Mouse (Mus musculus) stomach, postnatal 0 days (tissue): ENCODE results near the gene Mier2. TPM values are rescaled to one million over a fixed set of nuclear protein-coding genes. Genes with fewer than 3 reads are reported as not detected.
A peak's percentile ranks its signal among the peaks of the same experiment; 100 is the strongest.

Source experiments
- ATAC-seq: fragments of 200-750 bp; cut with Nextera tagmentation; 2 replicates; pipeline ENCODE4 v1.8.0; 2017; ENCODE audit not compliant: low FRiP score, low TSS enrichment
- DNase-seq: peaks from one replicate; pipeline ENCODE4 v3.0.0-alpha.2; 2016; ENCODE audit warnings: low spot score
- H3K27ac ChIP-seq: fragments of 300-500 bp; sonication (generic); replicated peaks from 2 replicates; pipeline ENCODE4 v1.5.1; 2014; ENCODE audit warnings: mild to moderate bottlenecking, control low read depth
- H3K27me3 ChIP-seq: fragments of 300-500 bp; sonication (generic); 2 replicates; pipeline ENCODE4 v1.6.1; 2014; ENCODE audit warnings: low read length; ENCODE audit not compliant: control insufficient read depth, insufficient read depth
- H3K36me3 ChIP-seq: fragments of 300-500 bp; sonication (generic); 2 replicates; pipeline ENCODE4 v1.6.1; 2014; ENCODE audit warnings: low read length, mixed read lengths; ENCODE audit not compliant: control insufficient read depth, insufficient read depth
- H3K4me1 ChIP-seq: fragments of 300-500 bp; sonication (generic); replicated peaks from 2 replicates; pipeline ENCODE4 v1.6.1; 2014; ENCODE audit warnings: antibody characterized with exemption; ENCODE audit not compliant: control insufficient read depth, insufficient read depth
- H3K4me2 ChIP-seq: fragments of 300-500 bp; sonication (generic); replicated peaks from 2 replicates; pipeline ENCODE4 v1.6.1; 2014; ENCODE audit warnings: low read depth, mild to moderate bottlenecking, control low read depth, moderate library complexity
- H3K4me3 ChIP-seq: fragments of 300-500 bp; sonication (generic); 2 replicates; pipeline ENCODE4 v1.5.1; 2014; ENCODE audit warnings: low read depth, low read length, control low read depth
- H3K9ac ChIP-seq: fragments of 300-500 bp; sonication (generic); 2 replicates; pipeline ENCODE4 v1.6.1; 2014; ENCODE audit warnings: mild to moderate bottlenecking, low read length, control low read depth, mixed read lengths
- H3K9me3 ChIP-seq: fragments of 300-500 bp; sonication (generic); 2 replicates; pipeline ENCODE4 v1.6.1; 2016; ENCODE audit warnings: low read length; ENCODE audit not compliant: control insufficient read depth
- CTCF ChIP-seq: IDR thresholded peaks from 2 replicates; pipeline ENCODE4 v1.5.1; 2016; ENCODE audit warnings: antibody characterized with exemption, low read depth, mild to moderate bottlenecking, moderate library complexity
- EP300 ChIP-seq: optimal IDR thresholded peaks from 2 replicates; pipeline ENCODE3; 2016; ENCODE audit warnings: antibody characterized with exemption
- WGBS: fragments of 180-500 bp; shearing (Covaris S2); extraction: QIAGEN DNeasy Blood & Tissue Kit; methylation state at CpG from one replicate; pipeline ENCODE4 v1.1.7; 2014; 5-methylcytosine and 5-hydroxymethylcytosine counted together
- polyA plus RNA-seq: library from polyadenylated mRNA; unstranded; fragments of >200 nt; fragmentation: Nextera tagmentation; extraction: Ambion mirVana; gene quantifications from 2 replicates; pipeline ENCODE4 v1.2.1, GENCODE M21; 2015

The Mier2 gene
- polyA plus RNA-seq, 1 experiment from 2014 or later, result 24.0 TPM

GRCm38 (mm10) chr10:79537781-79538180 is 17.2 kb downstream of the Mier2 start:
- Histone ChIP-seq H3K4me1 (no peaks in the 10 kb centered on the region), H3K9me3 (no peaks in the 10 kb centered on the region), H3K27ac (no peak overlapping the region), H3K36me3 (peaks cover 9% of the 10 kb centered on the region), H3K9ac (no peak overlapping the region), H3K4me2 (no peak overlapping the region), H3K4me3 (no peak overlapping the region), H3K27me3 (no peaks in the 10 kb centered on the region)
- TF ChIP-seq CTCF, result no peak
- DNase-seq (no peak), ATAC-seq (no peak)
- WGBS, result 91% methylated on average over 2 of the region's 2 CpGs

GRCm38 (mm10) chr10:79537271-79537670 is 17.7 kb downstream of the Mier2 start:
- Histone ChIP-seq H3K9me3 (no peaks in the 10 kb centered on the region), H3K27ac (no peak overlapping the region), H3K9ac (no peak overlapping the region), H3K27me3 (no peaks in the 10 kb centered on the region), H3K4me3 (no peak overlapping the region), H3K4me2 (no peak overlapping the region), H3K4me1 (no peaks in the 10 kb centered on the region), H3K36me3 (peaks cover 9% of the 10 kb centered on the region)
- ATAC-seq (no peak), DNase-seq (peak; percentile 11)
- 90% methylated on average over 7 of the region's 7 CpGs for WGBS
- TF ChIP-seq EP300 (no peak), CTCF (no peak)

GRCm38 (mm10) chr10:79536461-79537080 is 18.4 kb downstream of the Mier2 start:
- no peaks in the 10 kb centered on the region for H3K27me3 ChIP-seq
- ATAC-seq (no peak), DNase-seq (peak; percentile 6)
- H3K27ac ChIP-seq, result no peak overlapping the region
- no peak overlapping the region for H3K9ac ChIP-seq
- H3K36me3 ChIP-seq, result peaks cover 9% of the 10 kb centered on the region
- H3K4me2 ChIP-seq, result no peak overlapping the region
- no peaks in the 10 kb centered on the region for H3K4me1 ChIP-seq
- H3K9me3 ChIP-seq, result no peaks in the 10 kb centered on the region
- TF ChIP-seq EP300, result no peak
- no peak for TF ChIP-seq CTCF
- 67% methylated on average over 12 of the region's 12 CpGs for WGBS
- H3K4me3 ChIP-seq, result no peak overlapping the region

- peaks cover 3% of the 10 kb centered on the region; the same call in 1 of the 2 replicates for H3K36me3 ChIP-seq
- DNase-seq (peak; percentile 6), ATAC-seq (no peak)
- H3K4me3 ChIP-seq, result no peak overlapping the region
- no peak overlapping the region for H3K4me2 ChIP-seq
- no peak overlapping the region for H3K27ac ChIP-seq
- H3K27me3 ChIP-seq, result no peaks in the 10 kb centered on the region
- TF ChIP-seq EP300, result no peak
- no peak for TF ChIP-seq CTCF
- whole genome bisulfite sequencing, result 69% methylated on average over 1 of the region's 1 CpGs
- no peaks in the 10 kb centered on the region for H3K9me3 ChIP-seq
- H3K9ac ChIP-seq, result no peak overlapping the region
- H3K4me1 ChIP-seq, result no peaks in the 10 kb centered on the region
These were observed 19.6 kb downstream of the Mier2 start for GRCm38 (mm10) chr10:79535431-79535830.

- WGBS, result 89% methylated on average over 2 of the region's 2 CpGs
- no peak overlapping the region for H3K4me2 ChIP-seq
These were observed 20.6 kb downstream of the Mier2 start for GRCm38 (mm10) chr10:79534426-79534825.

GRCm38 (mm10) chr10:79533126-79533911 is 21.7 kb downstream of the Mier2 start, which contains the start of gene Plpp2:
Gene Plpp2, minus strand, starts transcription at chr10:79533796.
- Histone ChIP-seq H3K36me3 (no peaks in the 10 kb centered on the region), H3K27ac (peak within 1 kb of the TSS; percentile 89), H3K9me3 (no peaks in the 10 kb centered on the region), H3K4me1 (no peaks in the 10 kb centered on the region), H3K4me3 (peak within 1 kb of the TSS; percentile 53), H3K4me2 (peak within 1 kb of the TSS; percentile 87), H3K9ac (peak within 1 kb of the TSS; percentile 60), H3K27me3 (no peaks in the 10 kb centered on the region)
- TF ChIP-seq EP300, result no peak
- TF ChIP-seq CTCF, result peak; percentile 69
- peak; percentile 90 for ATAC-seq
- under 1% methylated on average over 50 of the region's 52 CpGs for WGBS
- DNase-seq, result peak; percentile 95

More at GRCm38 (mm10) chr10:79534426-79534825, 20.6 kb downstream of the Mier2 start:
- Histone ChIP-seq H3K36me3 (no peaks in the 10 kb centered on the region), H3K27ac (no peak overlapping the region; the same call in 1 of the 2 replicates), H3K9me3 (no peaks in the 10 kb centered on the region), H3K9ac (no peak overlapping the region), H3K4me3 (no peak overlapping the region), H3K27me3 (no peaks in the 10 kb centered on the region), H3K4me1 (no peaks in the 10 kb centered on the region)
- ATAC-seq, result no peak
- peak; percentile 13 for DNase-seq
- no peak for TF ChIP-seq EP300
- TF ChIP-seq CTCF, result no peak
